In the genomic region with DNA sequence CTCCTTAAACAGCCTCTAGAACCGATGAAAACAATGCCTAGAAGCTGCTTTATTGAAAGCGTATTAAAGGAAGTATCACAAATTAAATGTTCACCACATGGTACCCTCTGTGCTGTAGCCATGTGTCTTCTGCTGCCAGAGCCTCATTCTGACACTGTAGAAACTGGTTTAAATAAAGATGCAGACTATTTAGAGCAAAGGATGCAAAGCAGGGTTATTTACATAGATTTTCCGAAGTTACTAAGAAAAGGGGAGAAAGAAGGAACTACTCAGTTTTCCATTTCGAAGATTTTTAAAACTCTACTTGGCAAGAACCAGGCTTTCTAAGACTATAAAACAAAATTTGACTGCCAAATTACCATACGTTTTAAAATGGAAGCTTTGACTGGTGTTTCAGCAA, we compare ENCODE assay signal across 33 mouse cellular contexts.
"Had no signal": no experiment of that assay in that cellular context is flagged by ENCODE, and none has a peak within 500 bp of the region (broad histone marks: within the 10 kb centered on the region; RNA-seq: fewer than 3 reads in every experiment).

No protein-coding gene starts in this region.

- H3K9ac ChIP-seq: heart, embryonic 13.5 days; heart, embryonic 15.5 days; hindbrain, embryonic 12.5 days; hindbrain, embryonic 13.5 days; hindbrain, embryonic 14.5 days; hindbrain, embryonic 15.5 days; intestine, embryonic 15.5 days; kidney, embryonic 15.5 days had no signal

- H3K27me3 ChIP-seq: hindbrain, embryonic 12.5 days; hindbrain, embryonic 15.5 days; intestine, embryonic 15.5 days; kidney, embryonic 15.5 days had no signal

- ATAC-seq: hindbrain, embryonic 16.5 days; hindbrain, postnatal 0 days; inflammation-experienced regulatory T-cells, adult 6 months; intestine, embryonic 15.5 days; intestine, embryonic 16.5 days; intestine, postnatal 0 days had no signal

- H3K36me3 ChIP-seq: heart, embryonic 13.5 days; heart, embryonic 15.5 days; hindbrain, embryonic 10.5 days; hindbrain, embryonic 12.5 days; hindbrain, embryonic 13.5 days; hindbrain, embryonic 15.5 days; intestine, embryonic 15.5 days; kidney, embryonic 15.5 days had no signal

- H3K9me3 ChIP-seq: heart, embryonic 13.5 days; heart, embryonic 15.5 days; hindbrain, embryonic 10.5 days; hindbrain, embryonic 12.5 days; hindbrain, embryonic 13.5 days; hindbrain, embryonic 15.5 days; intestine, embryonic 15.5 days; kidney, embryonic 15.5 days had no signal

- H3K4me2 ChIP-seq: heart, embryonic 13.5 days; heart, embryonic 15.5 days; hindbrain, embryonic 12.5 days; hindbrain, embryonic 13.5 days; hindbrain, embryonic 14.5 days; hindbrain, embryonic 15.5 days; intestine, embryonic 15.5 days; kidney, embryonic 15.5 days had no signal

- H3K4me3 ChIP-seq: heart, embryonic 13.5 days; heart, embryonic 15.5 days; hindbrain, embryonic 10.5 days; hindbrain, embryonic 12.5 days; hindbrain, embryonic 13.5 days; hindbrain, embryonic 15.5 days; intestine, embryonic 15.5 days; kidney, embryonic 15.5 days; layer of hippocampus, adult 2 months; left cerebral cortex, adult 2 months had no signal

- DNase-seq: heart, postnatal 10 days; heart, postnatal 14 days; heart, postnatal 36 days; heart, postnatal 4 days; kidney, adult 11 months; kidney, adult 18-20 months; kidney, adult 2 months; kidney, adult 8-10 months; kidney, adult 9 months; kidney, postnatal 10 days; kidney, postnatal 14 days; kidney, postnatal 25 days; kidney, postnatal 36 days; kidney, postnatal 4 days; layer of hippocampus, adult 9-11 months; layer of hippocampus, postnatal 36 days had no signal

- H3K27ac ChIP-seq: heart, embryonic 13.5 days; heart, embryonic 15.5 days; hindbrain, embryonic 10.5 days; hindbrain, embryonic 12.5 days; hindbrain, embryonic 13.5 days; hindbrain, embryonic 14.5 days; hindbrain, embryonic 15.5 days; hindbrain, postnatal 0 days; intestine, embryonic 15.5 days; kidney, embryonic 15.5 days; kidney, postnatal 0 days; layer of hippocampus, adult 2 months; left cerebral cortex, adult 2 months had no signal

- H3K4me1 ChIP-seq: heart, embryonic 13.5 days; heart, embryonic 15.5 days; intestine, embryonic 15.5 days had no signal
